Mouse (Mus musculus): Measurements from ENCODE around the gene Clgn. TPM values are rescaled to one million over a fixed set of nuclear protein-coding genes. Genes with fewer than 3 reads are reported as not detected.

Clgn gene
- polyA plus RNA-seq, 1 experiment from 2014 or later, result 0.07 TPM

- WGBS (ENCODE audit: insufficient replicate concordance), result 96% methylated on average over 15 of the region's 15 CpGs
- H3K36me3 ChIP-seq (ENCODE audit: control insufficient read depth, insufficient read depth, low read length), result no peaks in the 10 kb centered on the region
- H3K9me3 ChIP-seq (replicated peaks; ENCODE audit: control insufficient read depth, low read length), result no peaks in the 10 kb centered on the region
- no peak overlapping the region for H3K4me2 ChIP-seq
- no peak for ATAC-seq (replicated peaks; ENCODE audit: insufficient number of reproducible peaks, low FRiP score, low TSS enrichment)
- H3K9ac ChIP-seq (ENCODE audit: low read depth, low read length), result no peak overlapping the region
- H3K4me3 ChIP-seq (ENCODE audit: low read depth, low read length), result no peak overlapping the region
- H3K4me1 ChIP-seq (ENCODE audit: control insufficient read depth, insufficient read depth, low read length), result no peaks in the 10 kb centered on the region
- H3K27ac ChIP-seq (ENCODE audit: low read depth, low read length), result no peak overlapping the region
- H3K27me3 ChIP-seq (ENCODE audit: control insufficient read depth, insufficient read depth, low read length), result peaks cover 8% of the 10 kb centered on the region; the same call in 1 of the 2 replicates
Measured at GRCm38 (mm10) chr8:83416878-83417277, 27.2 kb downstream of the Clgn start.

DNA sequence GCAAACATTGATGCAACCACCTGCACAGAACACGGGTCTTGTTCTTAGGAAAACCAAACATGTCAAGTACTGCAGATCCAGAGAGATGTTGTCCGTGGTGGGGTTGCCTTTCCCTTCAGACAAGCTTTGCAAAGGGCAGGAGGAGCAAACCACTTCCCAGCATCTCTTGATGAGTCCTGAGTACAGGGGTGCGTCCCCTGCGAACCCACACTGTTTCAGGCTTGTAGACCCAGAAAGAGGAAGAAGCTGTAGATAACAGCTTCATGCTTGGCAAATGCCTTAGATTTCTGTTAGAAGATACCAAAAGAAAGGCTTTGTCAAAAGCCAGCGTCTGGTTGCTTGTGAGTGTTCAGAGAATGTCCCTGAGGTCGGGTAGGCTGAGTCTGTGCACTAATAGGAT lies 28.3 kb downstream of the Clgn start:
- H3K9ac ChIP-seq (ENCODE audit: low read depth, low read length), result no peak overlapping the region
- H3K27ac ChIP-seq (ENCODE audit: low read depth, low read length), result no peak overlapping the region
- no peaks in the 10 kb centered on the region for H3K4me1 ChIP-seq (ENCODE audit: control insufficient read depth, insufficient read depth, low read length)
- ATAC-seq (replicated peaks; ENCODE audit: insufficient number of reproducible peaks, low FRiP score, low TSS enrichment), result no peak
- H3K27me3 ChIP-seq (ENCODE audit: control insufficient read depth, insufficient read depth, low read length), result peaks cover 9% of the 10 kb centered on the region; the same call in 1 of the 2 replicates
- no peaks in the 10 kb centered on the region for H3K36me3 ChIP-seq (ENCODE audit: control insufficient read depth, insufficient read depth, low read length)
- H3K4me3 ChIP-seq (ENCODE audit: low read depth, low read length), result no peak overlapping the region
- 69% methylated on average over 6 of the region's 6 CpGs for WGBS (ENCODE audit: insufficient replicate concordance)
- H3K9me3 ChIP-seq (replicated peaks; ENCODE audit: control insufficient read depth, low read length), result no peaks in the 10 kb centered on the region
- H3K4me2 ChIP-seq, result no peak overlapping the region

GRCm38 (mm10) chr8:83418805-83419516 lies 29.3 kb downstream of the Clgn start:
- H3K27ac ChIP-seq (ENCODE audit: low read depth, low read length), result no peak overlapping the region
- no peak overlapping the region for H3K4me2 ChIP-seq
- no peak overlapping the region for H3K4me3 ChIP-seq (ENCODE audit: low read depth, low read length)
- ATAC-seq (replicated peaks; ENCODE audit: insufficient number of reproducible peaks, low FRiP score, low TSS enrichment), result no peak
- no peaks in the 10 kb centered on the region for H3K9me3 ChIP-seq (replicated peaks; ENCODE audit: control insufficient read depth, low read length)
- H3K9ac ChIP-seq (ENCODE audit: low read depth, low read length), result no peak overlapping the region
- WGBS (ENCODE audit: insufficient replicate concordance), result 84% methylated on average over 11 of the region's 11 CpGs
- peaks cover 11% of the 10 kb centered on the region; the same call in 1 of the 2 replicates for H3K27me3 ChIP-seq (ENCODE audit: control insufficient read depth, insufficient read depth, low read length)
- no peaks in the 10 kb centered on the region for H3K4me1 ChIP-seq (ENCODE audit: control insufficient read depth, insufficient read depth, low read length)
- no peaks in the 10 kb centered on the region for H3K36me3 ChIP-seq (ENCODE audit: control insufficient read depth, insufficient read depth, low read length)

DNA sequence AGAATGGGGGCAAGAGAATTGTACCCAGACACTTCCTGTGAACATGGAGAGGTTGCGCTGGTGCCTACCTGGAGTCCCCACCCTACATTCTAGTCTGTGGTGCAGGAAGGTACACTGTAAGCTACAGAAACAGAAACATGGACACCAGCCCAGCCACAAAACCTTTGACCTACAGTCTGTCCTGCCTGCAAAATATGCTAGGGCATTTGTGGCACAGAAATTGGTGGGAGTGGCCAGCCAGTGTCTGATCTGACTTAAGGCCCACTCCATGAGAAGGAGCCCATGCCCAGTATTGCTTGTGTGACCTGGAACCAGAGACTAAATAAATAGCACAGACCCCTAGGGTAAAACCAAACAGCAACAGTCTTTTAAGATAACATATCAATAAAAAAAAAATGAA lies 31.7 kb downstream of the Clgn start:
- peaks cover 25% of the 10 kb centered on the region for H3K27me3 ChIP-seq (ENCODE audit: control insufficient read depth, insufficient read depth, low read length)
- no peaks in the 10 kb centered on the region for H3K4me1 ChIP-seq (ENCODE audit: control insufficient read depth, insufficient read depth, low read length)
- H3K9me3 ChIP-seq (replicated peaks; ENCODE audit: control insufficient read depth, low read length), result no peaks in the 10 kb centered on the region
- H3K4me3 ChIP-seq (ENCODE audit: low read depth, low read length), result no peak overlapping the region
- H3K27ac ChIP-seq (ENCODE audit: low read depth, low read length), result no peak overlapping the region
- ATAC-seq (replicated peaks; ENCODE audit: insufficient number of reproducible peaks, low FRiP score, low TSS enrichment), result no peak
- H3K36me3 ChIP-seq (ENCODE audit: control insufficient read depth, insufficient read depth, low read length), result no peaks in the 10 kb centered on the region
- 100% methylated on average over 1 of the region's 1 CpGs for WGBS (ENCODE audit: insufficient replicate concordance)
- no peak overlapping the region for H3K4me2 ChIP-seq
- H3K9ac ChIP-seq (ENCODE audit: low read depth, low read length), result no peak overlapping the region

- H3K36me3 ChIP-seq (ENCODE audit: control insufficient read depth, insufficient read depth, low read length), result no peaks in the 10 kb centered on the region
- no peak overlapping the region for H3K4me2 ChIP-seq
- H3K9me3 ChIP-seq (replicated peaks; ENCODE audit: control insufficient read depth, low read length), result no peaks in the 10 kb centered on the region
- H3K27ac ChIP-seq (ENCODE audit: low read depth, low read length), result no peak overlapping the region
- no peak overlapping the region for H3K9ac ChIP-seq (ENCODE audit: low read depth, low read length)
- H3K27me3 ChIP-seq (ENCODE audit: control insufficient read depth, insufficient read depth, low read length), result peaks cover 25% of the 10 kb centered on the region
- 0 out of 2 replicates have a peak, but pooled peaks cover 3% of the 10 kb centered on the region for H3K4me1 ChIP-seq (ENCODE audit: control insufficient read depth, insufficient read depth, low read length)
- 61% methylated on average over 13 of the region's 13 CpGs for WGBS (ENCODE audit: insufficient replicate concordance)
- H3K4me3 ChIP-seq (ENCODE audit: low read depth, low read length), result no peak overlapping the region
- 0 out of 2 replicates have a peak, but pooled peaks have one; percentile 37 for ATAC-seq (replicated peaks; ENCODE audit: insufficient number of reproducible peaks, low FRiP score, low TSS enrichment)
Measured at GRCm38 (mm10) chr8:83423032-83423825, 33.6 kb downstream of the Clgn start.

GRCm38 (mm10) chr8:83425202-83425601 lies 35.5 kb downstream of the Clgn start:
- Histone ChIP-seq H3K36me3 (ENCODE audit: control insufficient read depth, insufficient read depth, low read length) (no peaks in the 10 kb centered on the region), H3K9me3 (replicated peaks; ENCODE audit: control insufficient read depth, low read length) (no peaks in the 10 kb centered on the region), H3K27ac (ENCODE audit: low read depth, low read length) (no peak overlapping the region), H3K4me3 (ENCODE audit: low read depth, low read length) (no peak overlapping the region), H3K27me3 (ENCODE audit: control insufficient read depth, insufficient read depth, low read length) (peaks cover 30% of the 10 kb centered on the region), H3K9ac (ENCODE audit: low read depth, low read length) (no peak overlapping the region), H3K4me1 (ENCODE audit: control insufficient read depth, insufficient read depth, low read length) (0 out of 2 replicates have a peak, but pooled peaks cover 3% of the 10 kb centered on the region), H3K4me2 (no peak overlapping the region)
- WGBS (ENCODE audit: insufficient replicate concordance), result 88% methylated on average over 6 of the region's 6 CpGs
- ATAC-seq (replicated peaks; ENCODE audit: insufficient number of reproducible peaks, low FRiP score, low TSS enrichment), result no peak

DNA sequence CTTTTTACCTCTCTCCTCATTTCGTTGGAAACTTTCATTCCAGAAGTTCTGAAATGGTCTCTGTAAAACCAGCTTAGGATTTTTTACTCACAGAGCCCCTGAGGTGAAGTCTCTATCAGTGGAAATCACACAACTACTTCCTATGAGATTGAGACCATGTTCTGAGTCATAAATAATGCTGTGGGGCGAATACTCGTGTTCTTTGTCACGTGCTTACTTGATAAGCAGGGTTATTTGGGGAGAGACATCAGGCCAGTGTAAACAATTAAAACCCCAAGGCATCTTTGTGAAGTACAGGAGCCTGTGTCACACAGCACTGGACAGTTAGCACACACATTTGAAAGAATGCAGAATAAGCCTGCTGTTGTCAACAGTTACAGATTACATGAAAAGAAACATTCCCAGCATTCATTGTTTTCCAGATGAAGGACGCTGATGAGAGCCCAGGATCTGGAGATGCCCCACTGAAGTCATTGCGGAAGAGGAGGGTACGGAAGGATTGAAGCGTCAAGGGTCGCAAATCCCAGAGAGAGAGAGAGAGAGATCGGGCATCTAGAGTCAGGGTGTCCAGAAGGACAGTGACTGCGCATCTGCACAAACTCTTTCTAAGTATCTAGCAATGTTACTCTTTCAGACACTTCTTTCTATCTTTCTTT lies 36.6 kb downstream of the Clgn start:
- no peak for ATAC-seq (replicated peaks; ENCODE audit: insufficient number of reproducible peaks, low FRiP score, low TSS enrichment)
- 57% methylated on average over 11 of the region's 11 CpGs for WGBS (ENCODE audit: insufficient replicate concordance)
- H3K9ac ChIP-seq (ENCODE audit: low read depth, low read length), result no peak overlapping the region
- H3K4me1 ChIP-seq (ENCODE audit: control insufficient read depth, insufficient read depth, low read length), result 0 out of 2 replicates have a peak, but pooled peaks cover 3% of the 10 kb centered on the region
- no peaks in the 10 kb centered on the region for H3K9me3 ChIP-seq (replicated peaks; ENCODE audit: control insufficient read depth, low read length)
- no peak overlapping the region for H3K4me2 ChIP-seq
- H3K4me3 ChIP-seq (ENCODE audit: low read depth, low read length), result no peak overlapping the region
- H3K36me3 ChIP-seq (ENCODE audit: control insufficient read depth, insufficient read depth, low read length), result no peaks in the 10 kb centered on the region
- H3K27me3 ChIP-seq (ENCODE audit: control insufficient read depth, insufficient read depth, low read length), result peaks cover 35% of the 10 kb centered on the region
- H3K27ac ChIP-seq (ENCODE audit: low read depth, low read length), result no peak overlapping the region

GRCm38 (mm10) chr8:83426949-83427348 lies 37.3 kb downstream of the Clgn start:
- ATAC-seq (replicated peaks; ENCODE audit: insufficient number of reproducible peaks, low FRiP score, low TSS enrichment), result no peak
- Histone ChIP-seq H3K4me2 (no peak overlapping the region), H3K36me3 (ENCODE audit: control insufficient read depth, insufficient read depth, low read length) (no peaks in the 10 kb centered on the region), H3K4me1 (ENCODE audit: control insufficient read depth, insufficient read depth, low read length) (0 out of 2 replicates have a peak, but pooled peaks cover 3% of the 10 kb centered on the region), H3K27me3 (ENCODE audit: control insufficient read depth, insufficient read depth, low read length) (peaks cover 34% of the 10 kb centered on the region), H3K9me3 (replicated peaks; ENCODE audit: control insufficient read depth, low read length) (no peaks in the 10 kb centered on the region), H3K27ac (ENCODE audit: low read depth, low read length) (no peak overlapping the region), H3K4me3 (ENCODE audit: low read depth, low read length) (no peak overlapping the region), H3K9ac (ENCODE audit: low read depth, low read length) (no peak overlapping the region)
- WGBS (ENCODE audit: insufficient replicate concordance), result 29% methylated on average over 7 of the region's 7 CpGs
